Mouse (Mus musculus): ENCODE results near the gene Acsl1. TPM values are rescaled to one million over a fixed set of nuclear protein-coding genes. Genes with fewer than 3 reads are reported as not detected.

Gene Acsl1
- total RNA-seq, 2 experiments from 2014 or later: 47.8 to 50.2 TPM

DNA sequence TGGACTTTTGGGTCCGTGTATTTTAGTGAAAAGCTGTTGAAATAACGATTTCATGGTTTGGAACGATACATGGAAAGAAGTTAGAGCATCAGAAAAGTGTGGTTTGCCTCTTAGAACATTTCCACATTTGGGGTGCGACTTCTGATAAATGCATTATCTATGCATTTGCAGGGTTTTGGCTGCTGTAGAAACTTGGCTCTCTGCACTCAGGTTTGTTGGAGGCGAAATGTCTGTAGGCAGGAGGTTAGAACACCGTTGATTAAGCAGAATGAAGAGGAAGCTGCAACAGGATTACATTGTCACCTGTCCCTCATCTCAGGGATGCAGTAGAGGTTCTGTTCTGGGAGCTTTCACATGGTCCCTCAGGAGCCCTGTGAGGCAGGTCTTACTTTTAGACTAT lies 3.8 kb downstream of the Acsl1 start:
- no peak for DNase-seq (ENCODE audit: low spot score in 2 of 2)

DNA sequence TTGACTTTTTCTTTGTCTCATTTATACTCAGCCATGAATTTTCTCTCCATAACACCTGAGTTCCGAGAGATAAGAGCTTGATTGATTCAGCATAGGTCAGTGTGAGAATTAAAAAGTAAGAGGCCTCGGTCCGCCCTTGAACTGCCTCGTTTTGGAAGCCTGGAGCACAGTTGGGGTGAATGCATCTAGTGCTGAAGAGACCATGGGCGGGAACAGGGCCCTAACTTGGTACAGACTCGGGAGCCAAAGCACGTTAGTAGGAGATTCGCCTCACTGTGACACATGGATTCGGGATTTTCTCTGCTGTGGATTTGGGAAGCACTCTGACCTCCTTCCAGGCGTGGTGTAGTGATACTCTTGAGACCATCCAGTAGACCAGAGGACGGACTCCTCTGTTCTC lies 4.6 kb downstream of the Acsl1 start:
- DNase-seq (ENCODE audit: low spot score in 2 of 2): no peak

GRCm38 (mm10) chr8:46475942-46476341 lies 5.1 kb downstream of the Acsl1 start:
- DNase-seq (ENCODE audit: low spot score in 2 of 2): no peak

- DNase-seq (ENCODE audit: low spot score in 2 of 2): no peak
Observed at GRCm38 (mm10) chr8:46477747-46478458, 7.1 kb downstream of the Acsl1 start.

DNA sequence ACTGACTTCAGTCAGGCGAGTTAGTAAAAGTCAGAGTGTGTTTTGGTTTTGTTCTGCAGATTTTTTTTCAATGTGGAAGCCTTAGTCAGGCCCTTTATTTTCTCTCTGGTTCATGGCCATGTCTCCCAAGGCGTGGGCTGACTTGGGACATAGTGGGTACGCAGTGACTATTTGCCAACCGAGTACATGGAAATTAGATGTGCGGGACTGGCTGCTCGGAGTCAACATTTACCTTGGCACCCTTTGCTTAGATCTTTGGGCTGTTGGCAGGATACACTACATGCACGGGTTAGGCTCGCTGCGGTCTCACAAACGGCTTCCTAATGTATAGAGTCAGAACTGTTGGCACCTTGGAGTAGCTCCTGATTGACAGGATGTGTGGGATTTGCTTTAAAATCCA lies 7.9 kb downstream of the Acsl1 start:
- DNase-seq (ENCODE audit: low spot score in 2 of 2): no peak

GRCm38 (mm10) chr8:46479794-46480532 lies 9.1 kb downstream of the Acsl1 start:
- DNase-seq (ENCODE audit: low spot score in 2 of 2): no peak

GRCm38 (mm10) chr8:46480533-46480900 lies 9.7 kb downstream of the Acsl1 start:
- DNase-seq (ENCODE audit: low spot score in 2 of 2): no peak

DNA sequence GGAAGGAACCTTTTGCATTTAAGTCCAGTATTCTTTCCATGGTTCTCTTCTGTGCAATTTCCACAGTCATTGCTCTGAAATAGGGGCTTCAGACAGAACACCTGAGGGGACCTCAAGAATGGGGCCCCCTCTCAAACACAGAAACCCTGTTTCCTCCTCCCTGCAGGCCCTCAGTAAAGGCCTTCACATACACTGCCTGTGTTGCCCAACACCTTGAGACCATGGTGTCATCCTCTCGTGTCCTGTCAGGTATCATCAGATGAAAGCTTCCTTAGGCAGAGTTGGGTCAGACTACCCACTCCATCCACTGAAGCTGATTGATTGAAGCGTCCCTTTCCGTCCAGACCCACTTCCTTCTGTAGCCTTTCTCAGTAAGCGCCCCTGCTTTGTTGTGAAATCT lies 11.9 kb downstream of the Acsl1 start:
- DNase-seq (ENCODE audit: low spot score in 2 of 2): no peak

- no peak for DNase-seq (ENCODE audit: low spot score in 2 of 2)
Observed at GRCm38 (mm10) chr8:46483247-46483646, 12.4 kb downstream of the Acsl1 start.

DNA sequence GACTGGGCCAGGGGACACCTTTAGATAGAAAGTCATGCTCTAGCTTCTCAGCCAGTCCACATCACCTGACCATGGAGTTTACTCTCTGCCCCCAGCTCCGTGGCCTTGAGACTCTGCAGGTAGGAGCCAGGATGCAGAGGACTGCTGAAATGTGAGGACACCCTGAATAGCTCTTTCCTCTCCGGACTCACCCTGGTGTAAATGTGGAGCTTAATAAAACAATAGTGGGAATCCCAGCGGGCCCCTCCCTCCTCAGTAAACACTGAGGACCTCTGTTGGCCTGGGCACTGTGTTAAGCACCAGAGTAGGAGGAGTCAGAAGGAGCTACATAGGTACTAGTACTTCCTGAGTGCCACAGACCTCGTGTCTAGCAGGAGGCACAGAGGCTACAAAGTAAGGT lies 13.2 kb downstream of the Acsl1 start:
- peak in 1 of 2 experiments; percentile 1 for DNase-seq (ENCODE audit: low spot score in 2 of 2)

GRCm38 (mm10) chr8:46484931-46485463 lies 14.2 kb downstream of the Acsl1 start:
- DNase-seq (ENCODE audit: low spot score in 2 of 2): no peak

- DNase-seq (ENCODE audit: low spot score in 2 of 2): peak; percentile 26 to 43
Observed at GRCm38 (mm10) chr8:46488085-46488561, 17.3 kb downstream of the Acsl1 start.

GRCm38 (mm10) chr8:46489196-46489595 lies 18.4 kb downstream of the Acsl1 start:
- DNase-seq (ENCODE audit: low spot score in 2 of 2): peak in 1 of 2 experiments; percentile 45

DNA sequence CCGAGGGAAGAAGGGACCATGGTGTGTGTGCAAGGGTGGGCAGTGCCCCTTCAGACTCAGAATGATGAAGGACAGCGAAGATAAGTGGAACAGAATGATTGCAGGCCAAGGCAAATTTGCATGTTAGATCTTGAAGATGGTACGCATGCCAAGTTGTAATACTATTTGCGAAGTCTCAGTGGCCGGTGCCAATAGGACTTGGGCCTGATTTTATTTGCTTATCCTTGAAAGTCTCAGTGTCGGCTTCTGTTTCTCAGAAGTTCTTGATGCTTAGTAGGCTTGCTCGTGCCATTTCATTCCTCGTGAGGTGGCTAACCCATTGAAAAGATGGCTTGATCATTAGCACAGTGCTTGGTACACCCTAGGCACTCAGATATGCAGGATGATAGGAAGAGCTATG lies 19.4 kb downstream of the Acsl1 start:
- no peak for DNase-seq (ENCODE audit: low spot score in 2 of 2)

- no peak for DNase-seq (ENCODE audit: low spot score in 2 of 2)
Observed at GRCm38 (mm10) chr8:46490821-46491220, 20.0 kb downstream of the Acsl1 start.

DNA sequence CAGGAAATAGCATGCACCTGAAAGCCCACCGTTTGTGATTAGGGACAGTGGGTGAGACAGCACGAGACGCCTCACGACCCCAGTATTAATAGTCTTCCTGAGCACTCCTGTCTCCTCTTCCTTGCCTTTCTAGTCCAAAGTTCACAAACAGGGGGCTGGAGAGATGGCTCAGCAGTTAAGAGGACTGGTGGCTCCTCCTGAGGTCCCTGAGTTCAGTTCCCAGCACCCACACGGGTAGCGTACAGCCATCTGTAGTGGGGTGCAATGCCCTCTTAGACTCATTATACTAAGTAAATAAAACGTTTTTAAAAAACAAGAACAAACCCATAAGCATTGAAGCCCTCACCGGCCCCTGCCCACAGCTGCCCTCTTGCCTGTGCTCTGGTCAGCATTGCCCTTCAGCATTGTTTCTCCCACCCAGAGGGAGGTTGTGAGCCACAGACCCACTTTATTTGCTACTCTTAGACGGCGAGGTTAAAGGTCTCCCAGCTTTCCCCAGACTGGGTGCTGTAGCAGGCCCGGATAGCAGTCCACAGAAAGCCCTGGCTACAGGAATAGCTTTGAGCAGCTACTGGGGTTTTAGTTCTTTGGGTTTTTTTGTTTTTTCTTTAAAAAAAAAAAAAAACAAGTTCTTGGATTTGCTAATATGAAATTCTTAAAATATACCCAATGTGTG lies 22.8 kb downstream of the Acsl1 start:
- DNase-seq (ENCODE audit: low spot score in 2 of 2): no peak

- no peak for DNase-seq (ENCODE audit: low spot score in 2 of 2)
Observed at GRCm38 (mm10) chr8:46496852-46497251, 26.0 kb downstream of the Acsl1 start.

- DNase-seq (ENCODE audit: low spot score in 2 of 2): no peak
Observed at GRCm38 (mm10) chr8:46497314-46498011, 26.6 kb downstream of the Acsl1 start.

GRCm38 (mm10) chr8:46499376-46500061 lies 28.7 kb downstream of the Acsl1 start:
- no peak for DNase-seq (ENCODE audit: low spot score in 2 of 2)

DNA sequence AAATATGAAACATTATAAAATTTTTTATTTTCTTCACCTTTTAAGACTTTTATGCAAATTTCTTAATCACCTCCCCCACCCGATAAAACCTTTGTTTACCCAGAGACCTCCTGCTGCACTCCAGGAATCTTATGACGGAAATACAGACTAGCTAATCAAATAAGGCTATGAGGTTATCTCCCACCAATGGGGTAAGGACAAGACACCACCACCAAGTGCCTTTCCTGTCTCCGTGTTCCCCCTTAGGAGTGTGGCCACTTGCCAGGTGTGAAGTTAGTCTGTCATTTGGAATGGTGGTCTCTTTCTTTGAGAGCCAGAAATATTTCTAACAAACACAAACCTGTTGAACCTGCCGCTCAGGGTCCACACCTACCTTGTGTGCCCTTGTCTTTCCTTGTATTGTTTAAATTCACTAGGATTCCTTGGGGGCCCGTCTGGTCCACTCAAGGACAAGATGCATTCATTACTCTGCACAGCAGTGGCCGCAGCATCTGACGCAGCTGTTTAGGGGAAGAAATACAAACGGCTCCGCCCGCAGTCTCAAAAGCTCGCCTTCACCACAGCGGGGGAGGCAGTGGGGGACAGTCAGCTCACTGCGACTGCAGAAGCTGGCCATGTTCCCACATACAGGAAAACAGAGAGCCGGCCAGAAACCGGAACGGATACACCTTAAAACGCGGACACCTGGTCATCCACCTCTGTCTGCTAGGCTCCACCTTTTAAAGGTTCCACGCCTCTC lies 31.7 kb downstream of the Acsl1 start:
- DNase-seq (ENCODE audit: low spot score in 2 of 2): no peak
